Mouse (Mus musculus) embryonic facial prominence, embryonic 13.5 days (tissue): ENCODE data around the gene Slc43a1. TPM values are rescaled to one million over a fixed set of nuclear protein-coding genes. Genes with fewer than 3 reads are reported as not detected.

ENCODE experiments used
- ATAC-seq: fragments of 200-750 bp; cut with Nextera tagmentation; 2 replicates; pipeline ENCODE4 v1.8.0; 2017; ENCODE audit warnings: low read depth; ENCODE audit not compliant: insufficient number of reproducible peaks, insufficient read depth, low FRiP score, low TSS enrichment
- H3K27ac ChIP-seq: fragments of 300-500 bp; sonication (generic); 2 replicates; pipeline ENCODE4 v1.5.1; 2015; ENCODE audit warnings: moderate library complexity, mild to moderate bottlenecking, inconsistent platforms
- H3K27me3 ChIP-seq: fragments of 300-500 bp; sonication (generic); 2 replicates; pipeline ENCODE4 v1.6.1; 2015; ENCODE audit warnings: mild to moderate bottlenecking, inconsistent platforms
- H3K36me3 ChIP-seq: fragments of 300-500 bp; sonication (generic); 2 replicates; pipeline ENCODE4 v1.6.1; 2015; ENCODE audit warnings: mild to moderate bottlenecking, inconsistent platforms
- H3K4me1 ChIP-seq: fragments of 300-500 bp; sonication (generic); 2 replicates; pipeline ENCODE4 v1.6.1; 2015; ENCODE audit warnings: inconsistent platforms
- H3K4me2 ChIP-seq: fragments of 300-500 bp; sonication (generic); 2 replicates; pipeline ENCODE4 v1.6.1; 2015; ENCODE audit warnings: moderate library complexity, mild to moderate bottlenecking, inconsistent platforms
- H3K4me3 ChIP-seq: fragments of 300-500 bp; sonication (generic); 2 replicates; pipeline ENCODE4 v1.5.1; 2015; ENCODE audit warnings: mild to moderate bottlenecking, inconsistent platforms
- H3K9ac ChIP-seq: fragments of 300-500 bp; sonication (generic); 2 replicates; pipeline ENCODE4 v1.6.1; 2015; ENCODE audit warnings: mild to moderate bottlenecking, inconsistent platforms
- H3K9me3 ChIP-seq: fragments of 300-500 bp; sonication (generic); 2 replicates; pipeline ENCODE4 v1.6.1; 2016; ENCODE audit warnings: inconsistent platforms
- WGBS: fragments of 180-500 bp; shearing (Covaris S2); methylation state at CpG from one replicate; pipeline ENCODE4 v1.1.7; 2015; ENCODE audit warnings: mixed read lengths; 5-methylcytosine and 5-hydroxymethylcytosine counted together
- polyA plus RNA-seq: library from polyadenylated mRNA; unstranded; fragments of >200 nt; fragmentation: Nextera tagmentation; extraction: Ambion mirVana; gene quantifications from 2 replicates; pipeline ENCODE4 v1.2.1, GENCODE M21; 2015

The Slc43a1 gene
- polyA plus RNA-seq, 1 experiment from 2014 or later: 16.5 TPM

GRCm38 (mm10) chr2:84806546-84806945, 32.1 kb upstream of the Slc43a1 start:
- H3K4me3 ChIP-seq: no peak overlapping the region
- H3K27me3 ChIP-seq: no peaks in the 10 kb centered on the region
- no peak overlapping the region for H3K9ac ChIP-seq
- H3K27ac ChIP-seq: no peak overlapping the region
- H3K4me1 ChIP-seq: peaks cover 11% of the 10 kb centered on the region
- no peak overlapping the region for H3K4me2 ChIP-seq
- H3K36me3 ChIP-seq: peaks cover 5% of the 10 kb centered on the region
- no peaks in the 10 kb centered on the region for H3K9me3 ChIP-seq
- no peak for ATAC-seq
- WGBS: 68% methylated on average over 5 of the region's 5 CpGs

- H3K4me3 ChIP-seq: no peak overlapping the region
- H3K4me2 ChIP-seq: no peak overlapping the region
- H3K27me3 ChIP-seq: no peaks in the 10 kb centered on the region
- ATAC-seq: no peak
- peaks cover 5% of the 10 kb centered on the region for H3K36me3 ChIP-seq
- peaks cover 15% of the 10 kb centered on the region for H3K4me1 ChIP-seq
- no peak overlapping the region for H3K27ac ChIP-seq
- no peak overlapping the region for H3K9ac ChIP-seq
- no peaks in the 10 kb centered on the region for H3K9me3 ChIP-seq
Observed at GRCm38 (mm10) chr2:84809330-84809729, 29.3 kb upstream of the Slc43a1 start.

DNA sequence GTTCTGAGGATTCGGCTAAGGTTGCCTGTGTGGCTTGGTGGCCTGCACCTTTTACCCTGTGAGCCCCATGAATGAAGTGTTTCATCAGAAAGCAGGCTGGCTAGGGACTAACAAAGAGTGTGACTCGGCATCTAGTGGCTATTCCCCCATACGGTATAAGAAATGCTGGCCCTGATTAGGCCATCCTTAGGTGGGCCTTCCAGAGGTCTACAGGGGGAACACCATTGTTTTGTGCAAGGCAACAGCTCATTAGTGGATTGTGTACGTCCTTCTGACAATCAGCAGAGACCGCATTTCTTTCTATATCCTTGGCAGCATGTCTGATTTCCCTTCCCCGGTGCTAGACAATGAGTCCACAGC, 28.1 kb upstream of the Slc43a1 start:
- Histone ChIP-seq H3K9me3 (no peaks in the 10 kb centered on the region), H3K4me1 (peaks cover 15% of the 10 kb centered on the region), H3K27me3 (no peaks in the 10 kb centered on the region), H3K27ac (peak overlapping the region; percentile 60; the same call in 1 of the 2 replicates), H3K9ac (no peak overlapping the region), H3K4me2 (peak overlapping the region; percentile 56; the same call in 1 of the 2 replicates), H3K4me3 (no peak overlapping the region), H3K36me3 (peaks cover 5% of the 10 kb centered on the region)
- no peak for ATAC-seq
- 79% methylated on average over 6 of the region's 6 CpGs for WGBS

- 30% methylated on average over 26 of the region's 26 CpGs for WGBS
- no peaks in the 10 kb centered on the region for H3K27me3 ChIP-seq
- H3K27ac ChIP-seq: peak overlapping the region; percentile 60
- H3K4me3 ChIP-seq: peak overlapping the region; percentile 28
- H3K9me3 ChIP-seq: no peaks in the 10 kb centered on the region
- H3K36me3 ChIP-seq: peaks cover 5% of the 10 kb centered on the region
- peaks cover 15% of the 10 kb centered on the region for H3K4me1 ChIP-seq
- H3K4me2 ChIP-seq: peak overlapping the region; percentile 56
- 0 out of 2 replicates have a peak overlapping the region, but pooled peaks have one; percentile 44 for H3K9ac ChIP-seq
- peak; percentile 52 for ATAC-seq
Observed at GRCm38 (mm10) chr2:84810886-84811577, 27.6 kb upstream of the Slc43a1 start.

DNA sequence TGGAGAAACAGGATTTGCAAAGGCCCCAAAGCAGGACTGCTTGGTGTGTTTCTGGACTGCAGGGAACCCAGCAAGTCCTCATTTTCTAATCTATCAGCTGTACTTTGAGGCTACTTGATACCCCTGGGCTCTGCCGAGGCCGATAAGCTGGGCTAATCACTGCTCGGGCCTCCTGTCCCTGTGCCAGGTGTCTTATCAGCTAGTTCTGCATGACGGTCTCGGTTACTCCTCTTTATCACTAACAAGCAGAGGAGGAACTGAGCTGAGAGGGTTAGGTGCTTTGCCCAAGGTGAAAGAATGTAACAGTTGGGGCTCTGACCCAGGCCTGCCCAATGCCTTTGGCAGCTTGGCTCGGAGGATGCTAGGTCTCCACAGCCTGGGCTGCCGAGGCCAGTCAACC, 26.8 kb upstream of the Slc43a1 start:
- no peak overlapping the region for H3K4me2 ChIP-seq
- no peaks in the 10 kb centered on the region for H3K27me3 ChIP-seq
- no peak overlapping the region for H3K27ac ChIP-seq
- H3K4me3 ChIP-seq: no peak overlapping the region
- peaks cover 15% of the 10 kb centered on the region for H3K4me1 ChIP-seq
- H3K9me3 ChIP-seq: no peaks in the 10 kb centered on the region
- H3K9ac ChIP-seq: no peak overlapping the region
- H3K36me3 ChIP-seq: peaks cover 5% of the 10 kb centered on the region
- no peak for ATAC-seq
- WGBS: 70% methylated on average over 7 of the region's 7 CpGs

GRCm38 (mm10) chr2:84812676-84813075, 26.0 kb upstream of the Slc43a1 start:
- no peaks in the 10 kb centered on the region for H3K9me3 ChIP-seq
- H3K27me3 ChIP-seq: no peaks in the 10 kb centered on the region
- H3K27ac ChIP-seq: no peak overlapping the region
- peaks cover 5% of the 10 kb centered on the region for H3K36me3 ChIP-seq
- H3K4me3 ChIP-seq: no peak overlapping the region
- H3K4me1 ChIP-seq: peaks cover 15% of the 10 kb centered on the region
- 73% methylated on average over 6 of the region's 6 CpGs for WGBS
- ATAC-seq: no peak
- H3K9ac ChIP-seq: no peak overlapping the region
- no peak overlapping the region for H3K4me2 ChIP-seq

DNA sequence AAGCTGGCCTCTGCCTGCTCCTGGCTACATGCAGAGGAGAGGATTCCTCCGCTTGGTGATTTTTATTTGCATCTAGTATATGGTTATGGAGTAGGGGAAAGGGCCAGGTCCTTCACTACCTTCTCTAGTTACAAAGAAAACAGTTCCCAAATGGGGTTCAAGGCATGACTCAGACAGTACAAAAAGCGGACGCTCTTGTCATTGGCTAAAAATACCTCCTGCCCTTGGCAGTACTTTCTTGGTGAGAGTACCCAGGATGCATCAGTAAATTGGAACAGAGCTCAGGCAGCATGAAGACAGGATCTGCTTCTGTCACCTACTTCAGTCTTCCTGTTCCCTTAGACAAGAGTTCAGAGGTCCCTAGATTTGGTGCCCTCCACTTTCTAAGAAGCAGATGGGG, 18.8 kb upstream of the Slc43a1 start:
- ATAC-seq: no peak
- Histone ChIP-seq H3K27ac (no peak overlapping the region), H3K9ac (no peak overlapping the region), H3K27me3 (no peaks in the 10 kb centered on the region; the same call in 1 of the 2 replicates), H3K4me1 (peaks cover 6% of the 10 kb centered on the region; the same call in 1 of the 2 replicates), H3K9me3 (no peaks in the 10 kb centered on the region), H3K36me3 (no peaks in the 10 kb centered on the region), H3K4me2 (no peak overlapping the region), H3K4me3 (no peak overlapping the region)
- WGBS: 55% methylated on average over 3 of the region's 3 CpGs

GRCm38 (mm10) chr2:84822552-84822951, 16.1 kb upstream of the Slc43a1 start, which contains the start of gene Smtnl1:
Gene Smtnl1, minus strand, starts transcription at chr2:84822652.
- ATAC-seq: no peak
- 0 out of 2 replicates have a peak within 1 kb of the TSS, but pooled peaks have one; percentile 4 for H3K27ac ChIP-seq
- H3K36me3 ChIP-seq: no peaks in the 10 kb centered on the region
- H3K9ac ChIP-seq: no peak within 1 kb of the TSS
- WGBS: 58% methylated on average over 13 of the region's 13 CpGs
- no peaks in the 10 kb centered on the region for H3K9me3 ChIP-seq
- H3K4me2 ChIP-seq: no peak within 1 kb of the TSS; the same call in 1 of the 2 replicates
- H3K4me3 ChIP-seq: no peak within 1 kb of the TSS
- H3K27me3 ChIP-seq: no peaks in the 10 kb centered on the region; the same call in 1 of the 2 replicates
- peaks cover 10% of the 10 kb centered on the region for H3K4me1 ChIP-seq

- ATAC-seq: no peak
- H3K27me3 ChIP-seq: no peaks in the 10 kb centered on the region; the same call in 1 of the 2 replicates
- WGBS: 27% methylated on average over 2 of the region's 2 CpGs
- no peak overlapping the region for H3K27ac ChIP-seq
- no peak overlapping the region for H3K4me2 ChIP-seq
- H3K9ac ChIP-seq: no peak overlapping the region
- H3K4me3 ChIP-seq: no peak overlapping the region
- no peaks in the 10 kb centered on the region for H3K9me3 ChIP-seq
- no peaks in the 10 kb centered on the region for H3K36me3 ChIP-seq
- H3K4me1 ChIP-seq: peaks cover 17% of the 10 kb centered on the region
Observed at GRCm38 (mm10) chr2:84823237-84823636, 15.4 kb upstream of the Slc43a1 start.

DNA sequence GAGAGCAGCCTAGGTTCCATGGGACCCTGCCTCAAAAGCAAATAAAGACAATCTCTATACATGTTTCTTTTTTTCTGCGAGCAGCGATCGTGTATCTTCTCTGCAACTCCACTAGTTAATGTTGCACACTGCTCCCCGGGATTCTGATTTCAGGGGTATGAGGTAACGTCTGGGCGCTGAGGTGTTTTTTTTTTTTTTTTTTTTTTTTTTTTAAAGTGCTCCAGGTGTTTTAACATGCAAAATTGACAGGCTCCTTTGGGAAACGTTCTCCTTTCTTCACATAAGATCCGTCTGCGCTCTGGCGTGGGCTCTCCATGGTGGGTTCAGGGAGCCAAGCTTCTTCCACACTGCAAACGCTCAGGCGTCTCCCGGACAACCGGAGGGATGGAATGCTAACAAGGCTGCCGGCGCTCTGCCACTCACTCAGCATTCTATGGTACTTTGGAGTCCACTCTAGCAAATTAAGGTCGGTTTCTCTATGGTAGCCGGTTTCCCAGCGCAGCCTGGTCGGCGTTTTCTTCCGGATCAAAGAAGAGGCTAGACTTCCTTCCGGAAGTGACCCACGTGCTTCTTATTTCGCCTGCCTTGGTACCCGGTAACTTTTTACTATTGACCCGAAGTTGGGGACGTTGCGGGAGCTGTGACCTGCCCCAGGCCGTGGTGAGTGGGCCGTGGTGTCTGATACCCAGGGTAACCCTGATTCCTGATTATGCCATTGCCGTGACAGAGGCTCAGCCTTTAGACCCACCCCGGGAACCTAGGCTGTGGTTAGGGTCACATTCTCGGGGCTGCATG, 12.0 kb upstream of the Slc43a1 start, which contains the start of gene Timm10:
Gene Timm10, plus strand, starts transcription at position 510 of the 795 bp plus-strand sequence.
- peak within 1 kb of the TSS; percentile 45 for H3K27ac ChIP-seq
- ATAC-seq: peak; percentile 83

GRCm38 (mm10) chr2:84827283-84827920, 11.2 kb upstream of the Slc43a1 start:
- Histone ChIP-seq H3K9me3 (no peaks in the 10 kb centered on the region), H3K27me3 (no peaks in the 10 kb centered on the region), H3K4me1 (peaks cover 21% of the 10 kb centered on the region), H3K4me2 (peak overlapping the region; percentile 93), H3K9ac (peak overlapping the region; percentile 76), H3K36me3 (peaks cover 13% of the 10 kb centered on the region), H3K4me3 (peak overlapping the region; percentile 90), H3K27ac (no peak overlapping the region)
- no peak for ATAC-seq
- WGBS: under 1% methylated on average over 29 of the region's 29 CpGs

More for the DNA sequence above, 12.0 kb upstream of the Slc43a1 start, which contains the start of gene Timm10:
- peak within 1 kb of the TSS; percentile 76 for H3K9ac ChIP-seq
- H3K27me3 ChIP-seq: no peaks in the 10 kb centered on the region
- H3K4me3 ChIP-seq: peak within 1 kb of the TSS; percentile 90
- peaks cover 13% of the 10 kb centered on the region for H3K36me3 ChIP-seq
- peak within 1 kb of the TSS; percentile 93 for H3K4me2 ChIP-seq
- H3K4me1 ChIP-seq: peaks cover 18% of the 10 kb centered on the region
- WGBS: under 1% methylated on average over 34 of the region's 34 CpGs
- H3K9me3 ChIP-seq: no peaks in the 10 kb centered on the region
